Mouse (Mus musculus) retina, postnatal 7 days (tissue): Measurements from ENCODE around the gene Hbq1a.
"Not testable (repeated sequence)": the region's sequence is repeated elsewhere in the genome, so short reads cannot be mapped to it uniquely, and the experiment has no call there.

Experiments used
- DNase-seq: peaks from one replicate; pipeline ENCODE4 v3.0.0-alpha.2; 2012; ENCODE audit warnings: low read depth, low spot score

Gene Hbq1a

GRCm38 (mm10) chr11:32284582-32284981 is 15.3 kb upstream of the Hbq1a start:
- DNase-seq = not testable (repeated sequence)

- no peak for DNase-seq
Observed at GRCm38 (mm10) chr11:32285031-32285775, 14.7 kb upstream of the Hbq1a start.

GRCm38 (mm10) chr11:32285887-32286286 is 14.0 kb upstream of the Hbq1a start:
- not testable (repeated sequence) for DNase-seq

- peak; percentile 23 for DNase-seq
Observed at GRCm38 (mm10) chr11:32286695-32287492, 13.0 kb upstream of the Hbq1a start, which contains the start of gene Hbq1b. TSS of gene Hbq1b (plus strand) at chr11:32286965.

- DNase-seq = no peak
Observed at GRCm38 (mm10) chr11:32287493-32287825, 12.4 kb upstream of the Hbq1a start.

GRCm38 (mm10) chr11:32292819-32293218 is 7.0 kb upstream of the Hbq1a start:
- DNase-seq = not testable (repeated sequence)

GRCm38 (mm10) chr11:32293479-32293878 is 6.4 kb upstream of the Hbq1a start:
- DNase-seq = not testable (repeated sequence)

GRCm38 (mm10) chr11:32296203-32296602 is 3.7 kb upstream of the Hbq1a start, which contains the start of gene Hba-a2:
TSS of gene Hba-a2 (plus strand) at chr11:32296489.
- DNase-seq = not testable (repeated sequence)

GRCm38 (mm10) chr11:32297417-32297816 is 2.5 kb upstream of the Hbq1a start:
- DNase-seq = not testable (repeated sequence)

- no peak for DNase-seq
Observed at GRCm38 (mm10) chr11:32297866-32298531, 1.9 kb upstream of the Hbq1a start.

- no peak for DNase-seq
Observed at GRCm38 (mm10) chr11:32298532-32298918, 1.3 kb upstream of the Hbq1a start.

- no peak for DNase-seq
Observed at GRCm38 (mm10) chr11:32300279-32301267, 704 bp downstream of the Hbq1a start.

GRCm38 (mm10) chr11:32301506-32301905 is 1.6 kb downstream of the Hbq1a start:
- DNase-seq = no peak

- no peak for DNase-seq
Observed at GRCm38 (mm10) chr11:32302824-32303419, 3.1 kb downstream of the Hbq1a start.

- no peak for DNase-seq
Observed at GRCm38 (mm10) chr11:32303455-32303854, 3.6 kb downstream of the Hbq1a start.

- DNase-seq = no peak
Observed at GRCm38 (mm10) chr11:32307006-32307405, 7.1 kb downstream of the Hbq1a start.

- DNase-seq = no peak
Observed at GRCm38 (mm10) chr11:32309446-32309845, 9.6 kb downstream of the Hbq1a start.

- DNase-seq = no peak
Observed at GRCm38 (mm10) chr11:32309928-32310327, 10.1 kb downstream of the Hbq1a start.

- DNase-seq = no peak
Observed at GRCm38 (mm10) chr11:32316009-32316408, 16.1 kb downstream of the Hbq1a start.

- DNase-seq = no peak
Observed at GRCm38 (mm10) chr11:32320507-32321195, 20.8 kb downstream of the Hbq1a start.
